Mouse (Mus musculus): ENCODE results near the gene Ccdc42.

GRCm38 (mm10) chr11:68539621-68540020 lies 47.2 kb upstream of the Ccdc42 start:
- TF ChIP-seq NELFE (IDR thresholded peaks at IDR 0.05; ENCODE audit: low read depth, low read length) (no peak), POLR2A (IDR thresholded peaks at IDR 0.05; ENCODE audit: control insufficient read depth in 1 of 2, insufficient read depth in 1 of 2, low read depth in 1 of 2, low read length in 2 of 2, poor library complexity in 1 of 2) (no peak), RCOR1 (IDR thresholded peaks at IDR 0.05; ENCODE audit: low read depth, low read length) (no peak), SIN3A (IDR thresholded peaks at IDR 0.05; ENCODE audit: low read length) (no peak), ETS1 (IDR thresholded peaks at IDR 0.05; ENCODE audit: low read depth, low read length) (no peak), CTCF (IDR thresholded peaks at IDR 0.05 in 2 of 3, conservative IDR thresholded peaks at IDR 0.05 in 1 of 3; ENCODE audit: control insufficient read depth in 1 of 3, insufficient read depth in 1 of 3, low read depth in 2 of 3, low read length in 3 of 3, poor library complexity in 1 of 3, severe bottlenecking in 1 of 3) (no peak), POLR2AphosphoS5 (IDR thresholded peaks at IDR 0.05; ENCODE audit: borderline replicate concordance, low read depth, low read length) (no peak), HCFC1 (IDR thresholded peaks at IDR 0.05; ENCODE audit: low read depth, low read length) (no peak), MYB (IDR thresholded peaks at IDR 0.05; ENCODE audit: low read depth, low read length) (no peak)

All from MEL (cell line).